Mouse (Mus musculus): ENCODE data around the gene Chrm3. TPM values are rescaled to one million over a fixed set of nuclear protein-coding genes. Genes with fewer than 3 reads are reported as not detected.

Gene Chrm3
- polyA plus RNA-seq, 1 experiment = not detected

DNA sequence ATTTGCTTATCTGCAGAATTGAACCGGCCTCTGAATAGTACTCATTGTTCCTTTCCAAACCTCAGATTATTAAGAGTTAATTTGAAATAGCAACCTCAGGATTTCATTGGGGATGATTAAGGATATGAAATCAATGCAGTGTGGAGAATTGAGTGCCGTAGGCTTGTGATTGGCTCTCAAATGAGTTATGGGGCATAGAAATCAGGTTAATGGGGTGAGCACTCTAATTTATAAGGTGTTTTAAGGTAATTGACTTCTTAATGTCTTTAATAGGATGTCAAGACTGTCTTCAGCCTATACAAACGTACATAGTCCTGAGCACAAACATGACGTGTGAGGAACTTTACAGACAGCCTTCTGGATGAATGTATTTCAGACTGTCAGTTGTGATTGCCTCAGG, 427.9 kb downstream of the Chrm3 start:
- no peaks in the 10 kb centered on the region for H3K4me1 ChIP-seq (ENCODE audit: control insufficient read depth, insufficient read depth, insufficient read length, low read length)
- H3K27ac ChIP-seq (replicated peaks; ENCODE audit: low read depth, low read length) = no peak overlapping the region
- H3K4me3 ChIP-seq (ENCODE audit: insufficient read depth, low read depth, low read length) = no peak overlapping the region

DNA sequence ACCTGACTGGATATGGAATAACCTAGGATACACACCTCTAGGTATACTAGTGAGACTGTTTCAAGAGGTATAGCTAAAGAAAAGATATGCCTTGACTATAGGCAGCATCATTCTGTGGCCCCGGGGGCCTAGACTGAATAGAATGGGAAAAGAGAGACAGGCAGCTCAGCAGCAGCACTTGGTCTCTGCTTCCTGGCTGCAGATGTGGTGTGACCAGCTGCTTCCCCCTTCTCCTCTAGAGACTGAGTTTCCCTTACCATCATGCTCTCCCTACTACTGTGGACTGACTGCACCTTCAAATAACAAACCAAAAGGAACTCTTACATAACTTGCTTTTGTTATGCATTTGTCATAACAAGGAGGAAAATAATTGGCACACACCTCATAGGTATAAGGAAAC, 430.0 kb downstream of the Chrm3 start:
- H3K4me3 ChIP-seq (ENCODE audit: insufficient read depth, low read depth, low read length) = no peak overlapping the region
- no peaks in the 10 kb centered on the region for H3K4me1 ChIP-seq (ENCODE audit: control insufficient read depth, insufficient read depth, insufficient read length, low read length)
- no peak overlapping the region for H3K27ac ChIP-seq (replicated peaks; ENCODE audit: low read depth, low read length)

DNA sequence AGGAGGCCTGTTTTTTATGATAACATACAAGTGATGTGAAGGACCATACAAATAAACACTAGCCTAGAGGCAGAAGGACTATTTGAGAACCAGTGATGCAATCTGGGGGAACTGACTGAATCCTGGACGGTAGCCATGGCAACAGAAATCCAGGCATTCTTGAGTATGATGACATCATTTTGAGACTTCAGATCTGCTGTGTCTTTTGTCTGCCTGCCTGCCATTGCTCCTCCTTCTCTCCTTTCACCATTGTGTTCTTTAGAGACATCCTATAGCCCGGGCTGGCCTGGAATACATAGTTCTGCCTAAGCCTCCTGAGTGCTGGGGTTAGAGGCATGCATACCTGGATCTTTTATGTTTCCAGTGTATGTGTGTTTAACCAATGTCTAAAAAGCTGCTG, 430.7 kb downstream of the Chrm3 start:
- Histone ChIP-seq H3K4me1 (ENCODE audit: control insufficient read depth, insufficient read depth, insufficient read length, low read length) (no peaks in the 10 kb centered on the region), H3K27ac (replicated peaks; ENCODE audit: low read depth, low read length) (no peak overlapping the region), H3K4me3 (ENCODE audit: insufficient read depth, low read depth, low read length) (no peak overlapping the region)

DNA sequence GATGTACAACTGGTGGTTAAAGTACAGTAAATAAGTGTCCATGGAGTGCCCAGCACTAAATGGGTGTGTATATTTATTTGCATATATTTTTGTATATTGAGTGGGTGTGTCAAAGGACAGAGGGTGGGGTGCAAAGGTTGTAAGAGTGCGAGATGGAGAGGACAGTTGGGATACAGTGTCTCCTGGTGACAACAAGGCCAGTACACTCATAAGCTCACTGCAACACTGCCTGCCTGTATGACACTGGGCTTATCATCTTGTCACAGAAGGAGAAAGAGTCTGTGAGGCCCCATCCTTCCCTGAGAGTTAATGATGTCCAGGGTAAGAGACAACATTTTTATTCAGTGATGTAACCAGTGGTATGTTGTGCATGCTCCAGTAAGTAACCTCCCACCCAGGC, 439.5 kb downstream of the Chrm3 start:
- H3K4me3 ChIP-seq (ENCODE audit: insufficient read depth, low read depth, low read length) = no peak overlapping the region
- no peak overlapping the region for H3K27ac ChIP-seq (replicated peaks; ENCODE audit: low read depth, low read length)
- H3K4me1 ChIP-seq (ENCODE audit: control insufficient read depth, insufficient read depth, insufficient read length, low read length) = no peaks in the 10 kb centered on the region

DNA sequence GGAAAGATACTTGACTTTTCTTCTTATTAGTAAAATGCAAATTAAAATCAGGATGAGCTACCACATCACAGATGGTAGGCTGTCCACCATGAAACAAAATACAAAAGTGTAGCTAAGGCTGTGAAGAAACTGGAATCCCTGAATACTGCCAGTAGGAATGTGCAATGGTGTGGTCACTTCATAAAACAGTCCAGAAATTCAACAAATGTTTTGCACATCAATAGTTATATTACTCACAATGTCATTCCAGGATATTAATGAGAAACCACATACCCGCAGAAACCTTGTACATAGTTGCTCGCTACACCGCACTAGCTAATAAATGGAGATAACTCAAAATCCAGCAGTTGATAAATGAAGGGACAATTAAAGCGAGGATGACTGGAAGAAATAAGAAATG, 447.9 kb downstream of the Chrm3 start:
- H3K4me3 ChIP-seq (ENCODE audit: insufficient read depth, low read depth, low read length) = no peak overlapping the region
- H3K4me1 ChIP-seq (ENCODE audit: control insufficient read depth, insufficient read depth, insufficient read length, low read length) = no peaks in the 10 kb centered on the region
- no peak overlapping the region for H3K27ac ChIP-seq (replicated peaks; ENCODE audit: low read depth, low read length)

DNA sequence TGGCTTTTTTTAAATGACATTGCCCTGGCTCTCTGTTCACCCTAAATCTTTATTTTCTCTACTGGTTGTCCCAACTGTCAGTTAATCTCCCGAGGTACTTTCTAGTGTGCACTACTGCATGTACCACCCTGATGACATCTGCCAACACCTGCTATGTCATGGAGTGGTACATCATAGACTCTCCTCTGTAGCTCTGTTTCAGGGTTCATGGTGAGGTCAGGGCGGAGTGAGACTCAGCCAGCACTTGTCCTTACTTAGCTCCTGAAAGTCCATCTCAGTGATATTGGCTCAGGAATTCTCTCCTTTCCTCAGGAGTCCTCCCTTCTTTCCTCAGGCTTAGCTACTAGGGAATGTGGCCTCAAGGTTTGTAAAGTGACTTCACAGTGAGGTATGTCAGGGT, 451.9 kb downstream of the Chrm3 start:
- H3K4me1 ChIP-seq (ENCODE audit: control insufficient read depth, insufficient read depth, insufficient read length, low read length) = no peaks in the 10 kb centered on the region
- H3K27ac ChIP-seq (replicated peaks; ENCODE audit: low read depth, low read length) = no peak overlapping the region
- no peak overlapping the region for H3K4me3 ChIP-seq (ENCODE audit: insufficient read depth, low read depth, low read length)

DNA sequence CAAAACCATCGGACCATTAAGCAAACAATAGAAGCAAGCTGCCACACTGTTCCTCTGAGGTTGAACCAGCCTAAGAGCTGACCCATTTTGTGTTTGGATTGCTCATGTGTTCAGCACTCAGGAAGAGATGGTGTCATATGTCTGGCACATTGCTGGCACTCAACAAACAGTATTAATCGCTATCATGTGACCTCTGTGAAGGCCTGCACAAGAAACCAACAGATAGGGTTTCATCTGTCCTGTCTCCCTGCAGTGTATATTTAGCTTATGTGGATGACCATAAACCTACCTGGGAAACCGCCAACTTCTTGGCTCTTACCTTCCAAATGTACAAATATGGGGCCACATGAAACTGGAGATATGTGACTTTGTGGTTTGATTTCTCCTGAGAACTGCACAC, 453.4 kb downstream of the Chrm3 start:
- Histone ChIP-seq H3K4me1 (ENCODE audit: control insufficient read depth, insufficient read depth, insufficient read length, low read length) (no peaks in the 10 kb centered on the region), H3K4me3 (ENCODE audit: insufficient read depth, low read depth, low read length) (no peak overlapping the region), H3K27ac (replicated peaks; ENCODE audit: low read depth, low read length) (no peak overlapping the region)

DNA sequence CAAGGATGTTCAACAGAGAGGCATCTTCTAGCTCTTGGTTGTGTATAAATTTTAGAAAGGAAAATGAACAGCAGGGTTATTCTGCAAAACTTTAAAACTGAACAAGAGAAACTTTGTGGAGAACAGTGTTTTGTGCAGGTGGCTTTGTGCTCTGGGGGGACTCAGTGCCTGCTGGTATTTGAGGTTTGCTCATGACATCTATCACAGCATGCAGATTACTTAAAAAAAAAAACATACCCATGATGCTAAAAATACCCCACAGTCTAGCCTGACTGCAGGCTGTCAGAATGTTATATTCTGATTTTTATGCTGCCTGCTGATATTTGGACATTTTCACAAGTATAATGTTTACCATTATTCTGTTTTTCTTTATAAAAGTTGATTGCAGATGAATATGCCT, 456.2 kb downstream of the Chrm3 start:
- H3K27ac ChIP-seq (replicated peaks; ENCODE audit: low read depth, low read length) = no peak overlapping the region
- H3K4me1 ChIP-seq (ENCODE audit: control insufficient read depth, insufficient read depth, insufficient read length, low read length) = no peaks in the 10 kb centered on the region
- H3K4me3 ChIP-seq (ENCODE audit: insufficient read depth, low read depth, low read length) = no peak overlapping the region

DNA sequence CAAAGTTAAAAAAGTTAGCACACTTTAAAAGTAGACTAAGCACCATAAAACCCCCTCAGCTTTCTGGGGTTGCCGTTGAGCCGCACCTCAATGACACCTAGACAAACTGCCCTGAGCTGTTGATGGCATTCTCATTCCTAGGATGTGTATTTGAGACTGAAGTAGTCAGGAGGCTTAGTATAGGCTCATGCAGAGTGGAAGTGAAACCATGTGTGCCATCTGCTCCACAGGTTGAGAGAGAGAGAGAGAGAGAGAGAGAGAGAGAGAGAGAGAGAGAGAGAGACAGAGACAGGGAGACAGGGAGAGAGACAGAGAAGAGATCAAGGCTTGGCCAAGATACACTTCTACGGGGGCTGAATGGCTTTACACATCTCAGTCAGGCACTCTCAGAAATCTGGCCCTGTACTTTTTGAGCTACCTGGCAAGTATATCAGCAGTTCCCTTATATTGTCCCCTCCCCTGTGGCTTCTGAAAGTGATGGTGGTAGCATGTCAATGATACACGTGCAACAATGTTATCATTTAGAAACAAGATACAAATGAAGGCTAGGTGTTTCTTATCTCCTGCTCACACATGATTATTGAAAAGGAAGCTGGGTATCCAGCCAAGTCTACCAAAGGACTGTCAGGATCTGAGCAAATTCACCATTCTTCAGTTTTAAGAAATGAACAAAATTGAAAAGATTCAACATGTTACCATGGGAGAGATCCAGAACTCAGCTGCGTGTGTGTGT, 459.8 kb downstream of the Chrm3 start:
- H3K4me1 ChIP-seq (ENCODE audit: control insufficient read depth, insufficient read depth, insufficient read length, low read length) = no peaks in the 10 kb centered on the region
- no peak overlapping the region for H3K27ac ChIP-seq (replicated peaks; ENCODE audit: low read depth, low read length)
- no peak overlapping the region for H3K4me3 ChIP-seq (ENCODE audit: insufficient read depth, low read depth, low read length)

DNA sequence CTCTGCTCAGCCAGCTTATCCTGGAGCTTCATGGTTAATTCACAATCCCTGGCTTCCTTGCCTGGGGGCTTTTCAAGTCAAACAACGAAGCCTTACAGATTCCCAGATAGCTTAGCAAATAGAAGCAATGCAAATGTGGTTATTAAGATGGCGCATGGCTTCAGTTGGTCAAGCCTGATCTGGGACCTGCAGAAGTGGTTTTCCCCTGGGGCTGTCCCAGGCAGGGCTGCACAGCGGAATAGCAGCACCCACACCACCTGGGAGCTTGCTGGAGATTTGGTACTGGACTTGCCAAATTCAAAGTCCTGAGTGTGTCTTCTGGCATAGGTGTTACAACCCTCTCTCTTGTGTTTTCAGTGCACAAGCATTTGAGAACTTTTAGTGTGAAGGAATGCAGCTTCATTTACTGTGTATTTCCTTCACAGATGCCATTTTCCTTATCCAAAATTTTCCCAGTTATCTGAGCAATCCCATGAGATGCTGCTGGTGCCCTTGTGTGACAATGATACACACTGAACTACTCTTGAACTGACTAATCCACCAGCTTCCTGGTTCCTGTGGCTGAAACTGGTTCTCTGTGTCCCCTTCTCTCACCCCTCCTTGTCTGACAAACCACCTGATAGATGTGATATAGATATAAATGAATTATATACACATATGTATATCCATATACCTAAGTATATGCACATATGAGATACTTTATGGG, 461.8 kb downstream of the Chrm3 start:
- no peak overlapping the region for H3K4me3 ChIP-seq (ENCODE audit: insufficient read depth, low read depth, low read length)
- H3K4me1 ChIP-seq (ENCODE audit: control insufficient read depth, insufficient read depth, insufficient read length, low read length) = no peaks in the 10 kb centered on the region
- no peak overlapping the region for H3K27ac ChIP-seq (replicated peaks; ENCODE audit: low read depth, low read length)

DNA sequence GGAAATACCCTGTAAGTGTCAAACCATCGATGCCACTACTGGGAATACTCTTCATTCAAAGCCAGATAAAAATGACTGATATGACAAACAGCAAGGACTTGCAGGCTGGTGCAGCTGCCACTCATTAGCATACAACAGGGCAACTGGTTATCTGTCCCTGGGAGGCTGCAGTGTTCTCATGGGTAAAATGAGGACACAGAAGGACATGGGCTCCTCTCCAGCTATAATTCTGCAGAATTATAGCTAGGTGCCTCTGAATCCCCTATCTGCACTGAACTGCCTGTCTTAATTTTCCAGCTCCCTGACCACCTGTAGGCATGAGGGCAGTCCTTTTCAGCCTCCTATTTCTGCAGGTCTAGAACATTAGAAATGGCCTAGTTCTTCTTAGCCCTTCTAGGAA, 463.4 kb downstream of the Chrm3 start:
- Histone ChIP-seq H3K4me1 (ENCODE audit: control insufficient read depth, insufficient read depth, insufficient read length, low read length) (no peaks in the 10 kb centered on the region), H3K4me3 (ENCODE audit: insufficient read depth, low read depth, low read length) (no peak overlapping the region), H3K27ac (replicated peaks; ENCODE audit: low read depth, low read length) (no peak overlapping the region)

DNA sequence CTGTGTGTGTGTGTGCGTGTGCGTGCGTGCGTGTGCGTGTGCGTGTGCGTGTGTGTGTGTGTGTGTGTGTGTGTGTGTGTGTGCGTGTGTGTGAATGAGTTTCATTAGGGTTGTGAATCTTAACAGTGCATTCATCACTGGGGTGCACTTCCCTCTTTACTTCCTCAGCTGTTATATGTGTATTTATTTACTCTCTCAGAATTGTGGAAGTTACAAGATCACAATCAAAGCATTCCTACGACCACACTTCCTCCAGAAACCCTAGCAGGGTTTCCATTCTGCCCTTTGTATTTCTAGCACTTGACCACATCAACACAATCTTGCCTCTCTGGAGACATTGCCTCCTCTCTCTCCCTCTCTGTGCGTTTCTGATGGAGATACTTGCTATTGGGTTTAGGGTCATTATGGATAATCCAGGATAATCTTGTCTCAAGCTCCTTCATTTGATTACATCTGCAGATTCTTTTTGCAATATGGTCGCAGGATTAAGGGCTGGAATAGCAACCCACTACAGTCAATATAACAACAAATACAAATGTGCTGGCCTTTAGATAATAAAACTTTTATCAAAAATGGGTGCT, 465.5 kb downstream of the Chrm3 start:
- no peaks in the 10 kb centered on the region for H3K4me1 ChIP-seq (ENCODE audit: control insufficient read depth, insufficient read depth, insufficient read length, low read length)
- no peak overlapping the region for H3K27ac ChIP-seq (replicated peaks; ENCODE audit: low read depth, low read length)
- H3K4me3 ChIP-seq (ENCODE audit: insufficient read depth, low read depth, low read length) = no peak overlapping the region

DNA sequence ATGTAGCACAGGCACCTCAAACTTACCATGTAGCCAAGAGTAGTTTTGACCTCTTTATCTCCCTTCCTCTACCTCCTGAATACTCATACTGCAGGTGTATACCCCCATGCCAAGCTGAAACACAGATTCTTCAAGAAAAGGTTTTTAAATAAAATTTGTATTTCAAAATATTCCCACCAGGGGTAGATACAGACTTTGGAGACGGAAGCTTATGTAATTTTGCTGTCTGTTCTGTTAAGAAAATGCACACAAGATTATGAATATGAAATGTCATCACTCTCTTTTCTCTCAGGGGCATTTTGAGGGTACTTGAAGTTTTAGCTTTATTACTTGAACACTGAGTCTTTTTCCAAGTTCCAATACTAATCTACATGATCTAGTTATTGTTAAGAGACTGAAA, 469.6 kb downstream of the Chrm3 start:
- Histone ChIP-seq H3K27ac (replicated peaks; ENCODE audit: low read depth, low read length) (no peak overlapping the region), H3K4me3 (ENCODE audit: insufficient read depth, low read depth, low read length) (no peak overlapping the region), H3K4me1 (ENCODE audit: control insufficient read depth, insufficient read depth, insufficient read length, low read length) (no peaks in the 10 kb centered on the region)

DNA sequence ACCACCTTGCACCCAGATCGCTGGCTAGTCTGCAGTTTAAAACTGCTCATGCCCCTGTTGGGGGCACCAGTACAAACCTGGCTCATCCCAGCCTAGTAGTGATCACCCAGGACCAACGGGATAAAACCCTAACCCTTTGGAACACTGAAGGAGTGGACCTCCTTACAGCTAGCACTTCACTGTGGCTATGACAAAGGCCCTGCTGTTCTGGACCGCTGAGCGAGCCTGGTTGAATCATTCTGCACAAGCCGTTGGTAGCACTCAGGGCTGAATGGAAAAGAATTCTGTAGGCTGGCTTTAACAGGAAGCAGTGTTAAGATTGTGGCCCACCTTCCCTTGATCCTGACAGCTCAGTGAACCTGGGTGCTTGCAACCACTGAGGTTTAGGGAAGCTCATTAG, 470.2 kb downstream of the Chrm3 start:
- H3K4me3 ChIP-seq (ENCODE audit: insufficient read depth, low read depth, low read length) = no peak overlapping the region
- no peaks in the 10 kb centered on the region for H3K4me1 ChIP-seq (ENCODE audit: control insufficient read depth, insufficient read depth, insufficient read length, low read length)
- H3K27ac ChIP-seq (replicated peaks; ENCODE audit: low read depth, low read length) = no peak overlapping the region

DNA sequence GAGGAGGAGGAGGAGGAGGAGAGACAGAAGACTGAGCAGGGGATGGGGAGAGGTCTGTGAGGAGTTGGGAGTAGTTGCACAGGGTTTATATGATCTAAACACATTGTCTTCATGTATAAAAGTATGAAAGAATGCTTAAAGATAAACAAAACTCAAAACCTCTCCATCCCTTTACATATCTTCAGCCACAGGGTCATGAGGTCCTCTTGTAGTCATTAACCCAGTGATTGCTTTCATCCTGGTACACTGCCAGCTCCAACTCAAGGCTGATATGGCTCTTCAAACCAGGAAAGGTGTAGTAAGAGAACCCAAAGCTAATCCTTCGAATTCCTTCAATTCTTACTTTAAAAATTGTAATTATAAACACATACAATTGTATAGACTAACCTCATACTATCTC, 470.7 kb downstream of the Chrm3 start:
- Histone ChIP-seq H3K4me1 (ENCODE audit: control insufficient read depth, insufficient read depth, insufficient read length, low read length) (no peaks in the 10 kb centered on the region), H3K27ac (replicated peaks; ENCODE audit: low read depth, low read length) (no peak overlapping the region), H3K4me3 (ENCODE audit: insufficient read depth, low read depth, low read length) (no peak overlapping the region)

DNA sequence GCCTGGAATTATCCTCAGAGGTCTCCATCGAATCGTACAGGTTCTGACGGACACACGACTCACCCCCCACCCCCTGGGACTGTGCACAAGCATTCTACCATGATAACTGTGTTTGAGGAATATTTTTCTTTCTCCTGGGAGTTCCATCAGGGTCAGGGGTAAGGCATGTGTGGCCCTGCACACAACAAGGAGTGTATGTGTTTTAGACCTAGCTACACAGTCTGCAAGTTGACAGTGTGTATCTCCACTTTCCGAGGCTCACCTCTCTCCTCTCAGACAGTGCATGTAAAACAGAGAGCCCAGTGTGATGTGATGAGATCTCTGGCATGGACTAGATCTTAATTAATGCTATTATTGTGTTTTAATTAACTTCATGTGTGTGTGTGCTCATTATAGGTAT, 472.4 kb downstream of the Chrm3 start:
- no peak overlapping the region for H3K4me3 ChIP-seq (ENCODE audit: insufficient read depth, low read depth, low read length)
- no peaks in the 10 kb centered on the region for H3K4me1 ChIP-seq (ENCODE audit: control insufficient read depth, insufficient read depth, insufficient read length, low read length)
- no peak overlapping the region for H3K27ac ChIP-seq (replicated peaks; ENCODE audit: low read depth, low read length)
